Mouse (Mus musculus) brain, adult 2 months (tissue): Measurements from ENCODE around the gene Hdgfl2.
A peak's percentile ranks its signal among the peaks of the same experiment; 100 is the strongest.

Experiments
- DNase-seq: peaks from one replicate; pipeline ENCODE4 v3.0.0; 2011; ENCODE audit warnings: low read depth, low spot score

Gene Hdgfl2

GRCm38 (mm10) chr17:56078880-56079795, at the start of gene Hdgfl2:
Hdgfl2 (plus strand) TSS chr17:56079634.
- peak; percentile 100 for DNase-seq

GRCm38 (mm10) chr17:56030238-56030870, 49.1 kb upstream of the Hdgfl2 start:
- peak; percentile 27 for DNase-seq

DNA sequence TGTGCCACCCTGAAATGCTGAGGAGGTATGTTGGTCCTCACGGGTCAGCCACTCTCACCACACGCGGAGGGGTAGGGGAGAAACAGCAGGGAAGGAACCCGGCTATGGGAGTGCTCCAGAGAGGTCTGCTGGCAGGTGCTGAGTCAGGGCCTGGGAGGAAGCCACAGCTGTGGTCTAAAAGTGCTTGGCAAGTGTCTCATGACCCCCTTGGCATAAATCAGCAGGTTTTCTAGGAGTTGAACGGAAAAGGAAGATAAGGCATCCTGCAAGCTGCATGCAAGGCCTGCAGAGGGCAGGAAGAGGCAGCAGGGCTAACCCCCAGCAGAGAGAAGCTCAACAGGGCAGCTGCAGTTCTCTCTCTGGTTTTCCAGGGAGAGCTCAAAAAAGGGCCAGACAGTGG, 48.5 kb upstream of the Hdgfl2 start:
- DNase-seq: peak; percentile 62

- DNase-seq: no peak
These were observed 48.0 kb upstream of the Hdgfl2 start for GRCm38 (mm10) chr17:56031431-56031830.

DNA sequence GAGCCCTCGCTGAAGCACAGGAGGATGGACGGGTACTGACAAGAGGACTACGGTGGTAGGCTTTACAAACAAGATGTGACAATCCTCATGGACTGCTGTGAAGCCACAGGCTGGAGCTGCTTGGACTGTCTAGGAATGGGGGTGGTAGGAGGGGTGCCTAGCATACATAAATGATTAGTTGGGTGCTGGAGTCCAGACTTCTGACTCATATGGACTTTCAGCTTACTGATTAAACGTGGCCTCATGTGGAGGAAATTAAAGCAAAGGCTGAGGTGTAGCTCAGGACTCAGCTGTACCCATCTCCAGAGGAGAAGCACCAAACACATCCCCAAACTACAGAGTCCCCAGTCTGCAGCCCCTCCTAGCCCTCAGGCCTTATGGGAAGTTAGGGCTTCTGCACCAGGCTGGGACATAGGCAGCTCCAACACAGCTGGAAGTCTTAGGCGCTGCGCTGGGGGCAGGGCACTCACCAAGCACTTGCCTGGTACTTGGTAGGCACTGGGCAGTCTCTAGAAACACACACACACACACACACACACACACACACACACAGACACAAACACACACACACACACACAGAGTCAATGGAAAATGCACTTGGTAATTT, 47.2 kb upstream of the Hdgfl2 start:
- no peak for DNase-seq

- no peak for DNase-seq
These were observed 46.6 kb upstream of the Hdgfl2 start for GRCm38 (mm10) chr17:56032831-56033230.

GRCm38 (mm10) chr17:56034040-56034725, 45.3 kb upstream of the Hdgfl2 start:
- DNase-seq: no peak

DNA sequence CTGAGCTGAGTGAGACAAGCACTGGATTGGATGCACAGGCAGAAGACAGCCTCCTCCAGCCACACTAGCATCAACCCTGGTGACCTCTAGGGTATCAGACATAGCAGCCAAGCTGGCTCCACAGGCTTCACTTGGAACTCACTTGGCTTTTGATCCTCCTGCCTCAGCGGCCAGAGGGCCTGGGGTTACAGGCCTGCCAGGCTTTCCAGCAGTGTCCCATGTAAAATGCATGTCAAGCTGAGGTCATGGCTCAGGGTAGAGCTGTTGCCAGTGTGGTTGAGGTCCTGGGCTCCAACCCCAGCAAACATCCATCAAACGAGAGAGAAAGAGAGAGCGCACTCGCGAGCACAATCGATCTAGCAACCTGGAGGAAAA, 44.7 kb upstream of the Hdgfl2 start:
- no peak for DNase-seq

GRCm38 (mm10) chr17:56035216-56035615, 44.2 kb upstream of the Hdgfl2 start:
- DNase-seq: no peak

DNA sequence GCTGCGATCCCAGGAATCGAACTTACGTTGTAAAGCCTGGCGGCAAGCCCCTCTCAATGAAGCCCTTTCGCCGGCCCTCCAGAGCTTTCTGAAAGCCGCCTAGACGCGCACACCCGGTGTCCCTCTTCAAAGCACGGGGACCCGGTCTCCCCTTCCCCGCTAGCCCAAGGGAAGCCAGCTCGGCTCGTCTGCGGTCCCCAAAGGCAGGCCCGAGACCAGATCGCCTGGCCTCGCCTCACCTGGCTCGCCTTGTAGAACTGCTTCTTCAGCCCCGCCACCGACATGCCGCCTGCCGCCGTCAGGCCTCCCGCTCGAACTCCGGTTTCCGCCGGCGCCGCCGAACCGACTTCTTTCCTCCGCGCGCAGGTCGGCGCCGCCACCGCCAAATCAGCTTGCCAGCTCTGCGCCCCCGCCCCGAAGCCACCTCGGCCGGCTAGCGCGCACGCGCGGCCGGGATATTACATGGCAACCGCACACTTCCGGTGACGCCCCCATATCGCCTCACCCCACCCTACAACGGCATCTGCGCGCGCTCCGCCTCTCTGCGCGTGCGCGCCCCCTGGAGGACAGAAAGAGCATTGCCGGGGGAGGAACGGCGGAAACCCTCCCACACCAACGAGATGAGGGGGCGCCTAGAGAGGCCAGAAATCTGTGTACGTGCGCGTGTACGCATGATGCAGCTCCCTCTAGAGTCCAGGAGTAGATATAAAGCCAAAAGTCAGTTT, 43.1 kb upstream of the Hdgfl2 start, which contains the start of gene Sh3gl1:
Sh3gl1 (minus strand) TSS at position 460 of the 725 bp plus-strand sequence.
- peak; percentile 99 for DNase-seq

- no peak for DNase-seq
These were observed 42.5 kb upstream of the Hdgfl2 start for GRCm38 (mm10) chr17:56036901-56037287.

DNA sequence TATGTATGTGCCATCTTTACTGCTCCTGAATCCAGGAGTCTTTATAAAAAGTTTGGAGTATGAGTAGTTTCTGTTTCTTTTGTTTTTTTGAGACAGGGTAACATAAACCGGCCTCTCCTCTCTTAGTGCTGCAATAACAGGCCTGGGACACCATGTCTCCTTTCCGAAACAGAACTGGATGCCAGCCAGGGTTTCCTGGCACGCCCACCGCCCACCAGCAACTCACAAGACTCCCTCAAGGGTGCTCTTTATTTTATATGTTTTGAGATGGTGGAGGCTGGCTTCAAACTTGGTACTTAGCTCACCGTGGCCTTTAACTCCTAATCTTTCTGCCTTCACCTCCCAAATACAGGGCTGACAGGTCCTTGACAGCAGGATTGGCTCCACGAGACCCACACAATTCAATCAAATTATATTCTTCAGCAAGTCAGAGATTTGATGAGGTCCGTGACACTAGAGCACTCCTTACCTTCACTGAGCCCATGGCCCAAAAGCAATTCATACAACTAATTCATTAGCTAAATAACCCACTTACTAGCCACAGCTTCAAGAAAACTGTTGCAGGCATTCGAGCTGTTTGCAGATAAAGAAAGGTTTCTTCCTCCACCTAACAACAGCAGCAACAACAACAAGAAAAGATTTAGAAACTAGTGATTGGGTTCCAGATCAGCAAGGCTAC, 40.7 kb upstream of the Hdgfl2 start:
- DNase-seq: no peak

DNA sequence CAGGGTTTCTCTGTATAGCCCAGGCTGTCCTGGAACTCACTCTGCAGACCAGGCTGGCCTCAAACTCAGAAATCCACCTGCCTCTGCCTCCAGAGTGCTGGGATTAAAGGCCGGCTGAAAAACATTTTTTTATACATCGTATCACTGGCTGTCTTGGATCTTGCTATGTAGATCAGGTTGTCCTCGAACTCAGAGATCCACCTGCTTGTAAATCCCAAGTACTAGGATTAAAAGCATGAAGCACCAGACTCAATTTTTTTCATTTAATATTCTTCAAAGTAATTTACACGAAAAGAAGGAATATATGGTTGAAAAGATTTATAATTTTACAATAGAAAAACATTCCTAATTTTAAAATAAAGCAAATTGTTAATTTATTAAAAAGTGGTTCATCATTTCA, 40.1 kb upstream of the Hdgfl2 start:
- no peak for DNase-seq

- peak; percentile 99 for DNase-seq
These were observed 39.2 kb upstream of the Hdgfl2 start, which contains the start of gene Chaf1a for GRCm38 (mm10) chr17:56040030-56040856. Chaf1a (plus strand) TSS chr17:56040439.

DNA sequence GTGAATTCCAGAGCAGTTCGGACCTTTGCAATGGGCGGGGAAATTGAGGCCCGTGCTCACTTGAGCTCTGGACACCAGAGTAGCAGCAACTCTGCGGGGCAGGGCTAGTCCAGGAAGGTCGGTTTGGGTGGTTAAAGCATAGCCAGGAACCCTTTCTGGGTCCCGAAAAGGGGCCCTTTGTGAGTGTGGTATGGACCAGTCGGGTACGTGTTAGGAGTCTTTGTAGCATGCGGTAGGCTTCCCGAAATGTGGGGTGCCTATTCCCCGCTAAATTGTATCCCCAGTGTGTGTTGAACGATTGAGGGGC, 38.6 kb upstream of the Hdgfl2 start:
- DNase-seq: no peak

DNA sequence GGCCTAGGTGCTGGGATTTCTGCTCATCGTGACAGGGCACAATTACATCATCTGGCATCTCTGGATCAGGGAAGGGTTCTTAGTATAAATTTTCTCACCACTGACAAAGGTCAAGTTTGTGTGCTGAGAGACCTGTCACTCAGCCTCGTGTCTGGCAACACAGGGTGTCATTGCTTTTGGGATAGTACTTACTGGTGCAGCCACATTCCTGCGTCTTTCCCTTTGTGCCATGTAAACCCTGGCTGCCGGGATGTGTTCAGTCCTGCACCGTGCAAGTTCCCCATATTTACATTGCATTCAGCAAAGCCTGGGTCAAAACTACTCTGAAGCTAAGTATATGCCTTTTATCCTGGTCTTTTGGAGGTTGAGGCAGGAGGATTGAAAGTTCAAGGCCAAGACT, 28.1 kb upstream of the Hdgfl2 start:
- DNase-seq: no peak

DNA sequence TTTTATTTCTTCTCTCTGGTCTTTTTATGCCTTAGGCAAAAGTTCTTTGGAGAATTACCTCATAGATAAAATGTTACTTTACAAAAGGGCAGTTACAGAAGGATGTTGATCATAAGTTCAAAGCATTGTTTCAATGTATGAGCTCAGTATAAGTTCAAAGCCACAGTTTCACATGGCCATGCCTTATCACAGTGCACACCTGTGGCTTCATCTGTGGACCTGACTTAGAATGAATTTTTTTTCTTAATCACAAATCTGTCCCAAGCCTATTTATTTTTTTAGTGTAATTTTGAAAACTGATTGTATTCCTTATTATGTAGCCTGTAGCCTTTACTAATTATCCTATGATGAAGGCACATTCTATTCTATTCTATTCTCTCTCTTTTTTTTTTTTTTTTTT, 24.5 kb upstream of the Hdgfl2 start:
- DNase-seq: no peak

DNA sequence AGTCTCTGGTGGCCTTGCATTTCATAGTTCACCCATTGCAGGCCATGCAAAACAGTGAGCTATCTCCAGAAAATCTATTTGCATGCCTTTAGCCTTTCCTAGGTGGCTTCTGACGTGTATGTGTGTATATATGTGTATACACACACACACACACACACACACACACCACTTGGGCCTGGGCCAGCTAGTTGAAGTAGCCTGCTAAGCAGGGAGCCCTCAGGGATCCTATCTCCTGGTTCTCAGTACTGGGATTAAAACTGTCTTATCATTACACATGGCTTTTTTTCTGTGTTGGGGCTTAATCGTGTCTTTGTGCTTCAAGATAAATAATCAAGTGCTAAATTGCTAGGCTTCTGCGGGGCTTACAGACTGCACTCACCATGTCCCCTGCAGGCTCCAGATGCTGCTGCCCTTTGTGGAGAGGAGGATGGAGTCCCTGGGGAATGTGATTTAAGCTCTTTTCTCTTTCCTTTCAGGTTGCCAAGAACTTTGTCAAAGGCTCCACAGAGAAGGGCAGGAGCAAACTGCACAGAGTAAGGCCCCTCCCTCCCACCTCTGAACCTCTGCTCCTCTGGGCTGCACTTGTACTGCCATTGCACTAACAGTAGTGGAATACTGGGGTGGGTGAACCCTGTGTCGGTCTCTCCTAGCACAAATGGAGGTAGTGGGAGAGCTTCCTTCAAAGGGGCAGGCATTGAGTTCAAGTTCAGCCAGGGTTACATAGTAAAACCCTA, 23.3 kb upstream of the Hdgfl2 start:
- DNase-seq: no peak
